Mouse (Mus musculus) G1E (cell line): ENCODE measurements around the gene Gm11562.

Source experiments
- CTCF ChIP-seq: IDR thresholded peaks from 2 replicates; pipeline ENCODE4 v1.5.1; 2012; ENCODE audit warnings: low read depth, low read length, inconsistent platforms, mixed read lengths
- GATA1 ChIP-seq: IDR thresholded peaks from 2 replicates; pipeline ENCODE4 v1.6.1; 2012; ENCODE audit warnings: borderline replicate concordance, low read length, inconsistent platforms, mixed read lengths
- GATA2 ChIP-seq: IDR thresholded peaks from 2 replicates; pipeline ENCODE4 v1.6.1; 2012; ENCODE audit warnings: low read depth, low read length, inconsistent platforms, borderline replicate concordance
- POLR2AphosphoS5 ChIP-seq: IDR thresholded peaks from 2 replicates; pipeline ENCODE4 v1.6.1; 2012; ENCODE audit warnings: low read depth, low read length, inconsistent platforms; ENCODE audit not compliant: insufficient replicate concordance
- TAL1 ChIP-seq: conservative IDR thresholded peaks from 2 replicates; pipeline ENCODE4 v1.6.1; 2012; ENCODE audit warnings: low read depth, low read length, inconsistent platforms, mixed read lengths

DNA sequence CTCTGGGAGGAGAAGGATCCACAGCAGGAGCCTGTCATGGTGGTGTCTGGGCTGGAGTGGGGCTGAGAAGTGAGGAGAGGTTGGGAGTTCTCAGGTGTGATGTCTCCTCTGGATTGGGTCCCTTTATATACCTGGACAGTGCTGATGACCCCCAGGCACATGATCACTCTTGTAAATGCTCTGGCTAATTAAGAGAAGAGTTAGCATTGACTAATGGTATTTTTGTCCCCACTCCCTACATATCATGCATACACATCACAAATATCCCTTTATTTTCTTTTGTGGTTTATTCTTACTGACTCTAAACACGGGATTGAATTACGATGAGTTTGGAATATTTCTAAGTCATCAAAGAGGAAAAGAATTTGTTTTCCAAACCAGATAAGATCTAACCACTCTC is at the start of gene Gm11562:
- TF ChIP-seq CTCF (no peak), GATA1 (no peak), TAL1 (no peak), GATA2 (no peak), POLR2AphosphoS5 (no peak)
